Mouse (Mus musculus) C2C12 (cell line): Measurements from ENCODE around the gene Vps18. TPM values are rescaled to one million over a fixed set of nuclear protein-coding genes. Genes with fewer than 3 reads are reported as not detected.

Source experiments
- H3K27me3 ChIP-seq: one replicate; pipeline ENCODE4 v1.6.1; 2011; ENCODE audit not compliant: control insufficient read depth, insufficient read depth, insufficient read length
- H3K36me3 ChIP-seq: one replicate; pipeline ENCODE4 v1.6.1; 2011; ENCODE audit not compliant: control insufficient read depth, insufficient read depth
- H3K4me3 ChIP-seq: one replicate; pipeline ENCODE4 v1.5.1; 2011; ENCODE audit warnings: mild to moderate bottlenecking, control low read depth; ENCODE audit not compliant: poor library complexity, insufficient read depth, severe bottlenecking
- H3K79me2 ChIP-seq: one replicate; pipeline ENCODE4 v1.6.1; 2011; ENCODE audit not compliant: control insufficient read depth, insufficient read depth
- H3K79me3 ChIP-seq: one replicate; pipeline ENCODE4 v1.6.1; 2011; ENCODE audit warnings: low read depth, control low read depth
- H3ac ChIP-seq: one replicate; pipeline ENCODE3; 2011; ENCODE audit warnings: low read depth; ENCODE audit not compliant: control insufficient read depth, insufficient read length
- CEBPB ChIP-seq: IDR thresholded peaks from one replicate; pipeline ENCODE4 v1.6.1; 2011; ENCODE audit warnings: low read depth, mild to moderate bottlenecking, control low read depth, moderate library complexity
- CTCF ChIP-seq: IDR thresholded peaks from one replicate; pipeline ENCODE4 v1.5.1; 2011; ENCODE audit not compliant: control insufficient read depth, insufficient read depth, insufficient read length
- FOSL1 ChIP-seq: IDR thresholded peaks from one replicate; pipeline ENCODE4 v1.8.0; 2011; ENCODE audit warnings: mild to moderate bottlenecking, low read length; ENCODE audit not compliant: poor library complexity, insufficient read depth, severe bottlenecking
- MAX ChIP-seq: IDR thresholded peaks from one replicate; pipeline ENCODE4 v1.6.1; 2011; ENCODE audit warnings: mild to moderate bottlenecking, control low read depth
- MYOD1 ChIP-seq: IDR thresholded peaks from one replicate; pipeline ENCODE4 v1.6.1; 2011; ENCODE audit warnings: low read depth; ENCODE audit not compliant: control insufficient read depth, insufficient read length
- MYOG ChIP-seq: IDR thresholded peaks from one replicate; pipeline ENCODE4 v1.6.1; 2011; ENCODE audit not compliant: control insufficient read depth, insufficient read length; ENCODE audit errors: extremely low read depth
- USF1 ChIP-seq: IDR thresholded peaks from one replicate; pipeline ENCODE4 v1.6.1; 2011; ENCODE audit warnings: low read depth, mild to moderate bottlenecking, control low read depth, moderate library complexity
- polyA plus RNA-seq: library from polyadenylated mRNA; unstranded; fragments of >200 nt; fragmentation: generic; extraction: Trizol; gene quantifications from one replicate; pipeline ENCODE4 v1.2.1, GENCODE M21; 2012; ENCODE audit warnings: missing spikeins

Vps18 gene
- polyA plus RNA-seq, 1 experiment, result 14.9 TPM

GRCm38 (mm10) chr2:119325568-119326143 is 37.1 kb downstream of the Vps18 start, which contains the start of gene Dll4:
TSS of gene Dll4 (plus strand) at chr2:119325784.
- Histone ChIP-seq H3K36me3 (no peaks in the 10 kb centered on the region), H3K27me3 (peaks cover 58% of the 10 kb centered on the region), H3ac (peak within 1 kb of the TSS; percentile 42), H3K79me3 (no peaks in the 10 kb centered on the region), H3K79me2 (no peaks in the 10 kb centered on the region), H3K4me3 (no peak within 1 kb of the TSS)
- TF ChIP-seq CTCF, result no peak
- TF ChIP-seq FOSL1, result no peak
- no peak for TF ChIP-seq USF1
- TF ChIP-seq MYOG, result no peak
- TF ChIP-seq MYOD1, result no peak
- TF ChIP-seq CEBPB, result no peak
- no peak for TF ChIP-seq MAX

GRCm38 (mm10) chr2:119326161-119327101 is 37.9 kb downstream of the Vps18 start:
- TF ChIP-seq MAX (no peak), CTCF (no peak), FOSL1 (no peak)
- Histone ChIP-seq H3K79me3 (no peaks in the 10 kb centered on the region), H3K4me3 (no peak overlapping the region), H3K27me3 (peaks cover 66% of the 10 kb centered on the region), H3ac (peak overlapping the region; percentile 42), H3K36me3 (no peaks in the 10 kb centered on the region), H3K79me2 (no peaks in the 10 kb centered on the region)

GRCm38 (mm10) chr2:119327102-119327480 is 38.6 kb downstream of the Vps18 start:
- no peak overlapping the region for H3K4me3 ChIP-seq
- TF ChIP-seq FOSL1 (no peak), MYOD1 (no peak), CEBPB (no peak), MYOG (no peak)
- peaks cover 72% of the 10 kb centered on the region for H3K27me3 ChIP-seq

GRCm38 (mm10) chr2:119327942-119328526 is 39.5 kb downstream of the Vps18 start:
- no peaks in the 10 kb centered on the region for H3K79me3 ChIP-seq
- no peak for TF ChIP-seq USF1
- no peak for TF ChIP-seq FOSL1
- TF ChIP-seq CTCF, result no peak
- TF ChIP-seq MAX, result no peak
- TF ChIP-seq CEBPB, result no peak
- TF ChIP-seq MYOD1, result no peak
- TF ChIP-seq MYOG, result no peak
- no peaks in the 10 kb centered on the region for H3K79me2 ChIP-seq
- no peaks in the 10 kb centered on the region for H3K36me3 ChIP-seq
- no peak overlapping the region for H3ac ChIP-seq
- peaks cover 78% of the 10 kb centered on the region for H3K27me3 ChIP-seq
- no peak overlapping the region for H3K4me3 ChIP-seq

More at GRCm38 (mm10) chr2:119327102-119327480, 38.6 kb downstream of the Vps18 start:
- H3K79me2 ChIP-seq, result no peaks in the 10 kb centered on the region
- no peak overlapping the region for H3ac ChIP-seq
- no peaks in the 10 kb centered on the region for H3K36me3 ChIP-seq
- H3K79me3 ChIP-seq, result no peaks in the 10 kb centered on the region

- Histone ChIP-seq H3K4me3 (no peak overlapping the region), H3K36me3 (no peaks in the 10 kb centered on the region), H3K79me2 (no peaks in the 10 kb centered on the region), H3K27me3 (peaks cover 78% of the 10 kb centered on the region), H3ac (no peak overlapping the region), H3K79me3 (no peaks in the 10 kb centered on the region)
- no peak for TF ChIP-seq USF1
- no peak for TF ChIP-seq FOSL1
- no peak for TF ChIP-seq CTCF
- no peak for TF ChIP-seq MYOD1
- TF ChIP-seq MAX, result no peak
- TF ChIP-seq CEBPB, result no peak
- no peak for TF ChIP-seq MYOG
These were observed 40.0 kb downstream of the Vps18 start for GRCm38 (mm10) chr2:119328546-119328945.
